Mouse (Mus musculus): ENCODE measurements at regions not wholly inside any gene's neighbourhood (a gene's known extent, or its start where the extent isn't known, plus 50 kb on each side); places are given as distances from the start of the nearest gene placed in this dataset.

GRCm38 (mm10) chr3:70860909-70861675 lies 853.7 kb downstream of the Otol1 start:
- intact Hi-C loops (cut with DNase I): no loop called here
- DNase-seq (ENCODE audit: extremely low spot score in 1 of 2, low spot score in 2 of 2): no peak

- peak in 1 of 2 experiments; percentile 51 for DNase-seq (ENCODE audit: extremely low spot score in 1 of 2, low spot score in 2 of 2)
- intact Hi-C loops (cut with DNase I): loop anchor here (10.0 kb wide), 1 partner anchor 769 kb away; no protein-coding TSS in a partner anchor
These were observed 866.5 kb downstream of the Otol1 start for GRCm38 (mm10) chr3:70873688-70874551.

GRCm38 (mm10) chr3:70874614-70875013 lies 867.2 kb downstream of the Otol1 start:
- DNase-seq (ENCODE audit: extremely low spot score in 1 of 2, low spot score in 2 of 2): no peak
- intact Hi-C loops (cut with DNase I): loop anchor here (10.0 kb wide), 1 partner anchor 770 kb away; no protein-coding TSS in a partner anchor
